Mouse (Mus musculus): ENCODE measurements around the gene Scml4. TPM values are rescaled to one million over a fixed set of nuclear protein-coding genes. Genes with fewer than 3 reads are reported as not detected.

Gene Scml4
- polyA plus RNA-seq, 1 experiment from 2014 or later = 0.13 TPM

GRCm38 (mm10) chr10:43005677-43006076 lies 145.5 kb downstream of the Scml4 start:
- Histone ChIP-seq H3K4me2 (ENCODE audit: low read depth, severe bottlenecking) (no peak overlapping the region), H3K9ac (ENCODE audit: low read length) (no peak overlapping the region), H3K27ac (replicated peaks; ENCODE audit: low read depth, low read length) (no peak overlapping the region), H3K9me3 (ENCODE audit: control insufficient read depth, low read length) (no peaks in the 10 kb centered on the region; the same call in 1 of the 2 replicates), H3K27me3 (ENCODE audit: control insufficient read depth, insufficient read depth, low read length) (no peaks in the 10 kb centered on the region), H3K4me1 (ENCODE audit: control insufficient read depth, insufficient read depth, low read length) (peaks cover 12% of the 10 kb centered on the region), H3K36me3 (ENCODE audit: control insufficient read depth, insufficient read depth, low read length) (no peaks in the 10 kb centered on the region), H3K4me3 (ENCODE audit: low read depth, low read length) (no peak overlapping the region)
- WGBS = 86% methylated on average over 7 of the region's 7 CpGs
- DNase-seq (ENCODE audit: low spot score) (no peak), ATAC-seq (ENCODE audit: insufficient number of reproducible peaks, low FRiP score, low TSS enrichment, low read depth) (no peak)

GRCm38 (mm10) chr10:43006534-43006933 lies 146.4 kb downstream of the Scml4 start:
- WGBS = 86% methylated on average over 4 of the region's 4 CpGs
- ATAC-seq (ENCODE audit: insufficient number of reproducible peaks, low FRiP score, low TSS enrichment, low read depth) = no peak
- Histone ChIP-seq H3K27ac (replicated peaks; ENCODE audit: low read depth, low read length) (no peak overlapping the region), H3K4me3 (ENCODE audit: low read depth, low read length) (no peak overlapping the region), H3K9me3 (ENCODE audit: control insufficient read depth, low read length) (no peaks in the 10 kb centered on the region; the same call in 1 of the 2 replicates), H3K27me3 (ENCODE audit: control insufficient read depth, insufficient read depth, low read length) (no peaks in the 10 kb centered on the region), H3K4me2 (ENCODE audit: low read depth, severe bottlenecking) (no peak overlapping the region), H3K36me3 (ENCODE audit: control insufficient read depth, insufficient read depth, low read length) (no peaks in the 10 kb centered on the region), H3K9ac (ENCODE audit: low read length) (no peak overlapping the region), H3K4me1 (ENCODE audit: control insufficient read depth, insufficient read depth, low read length) (peaks cover 12% of the 10 kb centered on the region)
- DNase-seq (ENCODE audit: low spot score) = no peak

DNA sequence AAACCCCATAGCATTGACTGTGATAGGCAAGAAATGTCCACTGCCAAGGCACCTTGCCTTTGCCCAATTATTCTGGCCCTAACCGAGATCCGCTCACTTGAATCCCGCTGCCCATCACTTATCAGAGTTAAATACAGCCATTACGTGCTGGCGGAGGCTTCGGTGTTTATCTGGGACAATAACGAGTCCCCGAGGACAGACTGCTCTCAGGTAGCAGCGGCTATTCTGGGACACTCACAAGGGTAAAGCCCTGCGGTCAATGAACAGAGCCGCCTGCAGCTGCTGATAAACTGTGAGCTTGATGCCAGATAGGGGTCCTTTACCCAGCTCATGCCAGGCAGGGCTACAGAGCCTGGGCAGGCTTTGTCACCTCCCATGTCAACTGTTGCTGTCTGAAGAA lies 147.9 kb downstream of the Scml4 start:
- WGBS = 68% methylated on average over 11 of the region's 11 CpGs
- Histone ChIP-seq H3K9ac (ENCODE audit: low read length) (no peak overlapping the region), H3K4me3 (ENCODE audit: low read depth, low read length) (no peak overlapping the region), H3K27ac (replicated peaks; ENCODE audit: low read depth, low read length) (no peak overlapping the region), H3K4me2 (ENCODE audit: low read depth, severe bottlenecking) (no peak overlapping the region), H3K27me3 (ENCODE audit: control insufficient read depth, insufficient read depth, low read length) (no peaks in the 10 kb centered on the region), H3K4me1 (ENCODE audit: control insufficient read depth, insufficient read depth, low read length) (peaks cover 3% of the 10 kb centered on the region; the same call in 1 of the 2 replicates), H3K9me3 (ENCODE audit: control insufficient read depth, low read length) (no peaks in the 10 kb centered on the region; the same call in 1 of the 2 replicates), H3K36me3 (ENCODE audit: control insufficient read depth, insufficient read depth, low read length) (no peaks in the 10 kb centered on the region)
- ATAC-seq (ENCODE audit: insufficient number of reproducible peaks, low FRiP score, low TSS enrichment, low read depth) = no peak
- DNase-seq (ENCODE audit: low spot score) = no peak

Other genes starting within 250 kb of the Scml4 start
- gene Sec63, start 98.9 kb upstream of the Scml4 start, polyA plus RNA-seq (2014; fragmentation: Nextera tagmentation; extraction: Ambion mirVana) = 29.6 and 30.6 TPM in 2 replicates